Mouse (Mus musculus) retina, embryonic 14.5 days (tissue): ENCODE results near the gene Clec4a2.
"Not testable (repeated sequence)": the region's sequence is repeated elsewhere in the genome, so short reads cannot be mapped to it uniquely, and the experiment has no call there.

Experiments
- DNase-seq: peaks from one replicate; pipeline ENCODE4 v3.0.0-alpha.2; 2015; ENCODE audit warnings: low spot score

The Clec4a2 gene

GRCm38 (mm10) chr6:123106128-123106527, at the start of gene Clec4a2:
Gene Clec4a2 (plus strand): TSS chr6:123106428.
- DNase-seq = not testable (repeated sequence)

- DNase-seq = no peak
Observed at GRCm38 (mm10) chr6:123095125-123095843, 10.9 kb upstream of the Clec4a2 start.

DNA sequence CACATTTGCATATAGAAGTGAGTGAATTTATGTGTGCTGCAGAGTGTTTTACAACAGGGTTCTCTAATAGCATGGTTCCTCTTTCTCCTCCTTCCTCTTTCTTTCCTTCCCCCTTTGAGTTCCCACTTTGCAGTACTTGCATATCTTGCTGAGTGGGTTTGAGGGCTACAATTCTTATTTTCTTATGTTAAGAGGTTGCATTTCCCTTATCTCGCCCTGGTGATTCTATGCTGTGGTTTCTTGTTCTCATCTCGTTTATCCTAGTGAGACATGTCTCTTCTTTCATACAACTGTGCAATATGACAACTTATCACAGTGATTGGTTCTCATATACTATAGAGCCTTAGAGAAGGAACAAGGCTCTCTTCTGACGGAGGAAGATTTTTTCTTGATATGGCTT, 17.0 kb downstream of the Clec4a2 start:
- no peak for DNase-seq

GRCm38 (mm10) chr6:123127173-123127572, 20.9 kb downstream of the Clec4a2 start:
- no peak for DNase-seq

DNA sequence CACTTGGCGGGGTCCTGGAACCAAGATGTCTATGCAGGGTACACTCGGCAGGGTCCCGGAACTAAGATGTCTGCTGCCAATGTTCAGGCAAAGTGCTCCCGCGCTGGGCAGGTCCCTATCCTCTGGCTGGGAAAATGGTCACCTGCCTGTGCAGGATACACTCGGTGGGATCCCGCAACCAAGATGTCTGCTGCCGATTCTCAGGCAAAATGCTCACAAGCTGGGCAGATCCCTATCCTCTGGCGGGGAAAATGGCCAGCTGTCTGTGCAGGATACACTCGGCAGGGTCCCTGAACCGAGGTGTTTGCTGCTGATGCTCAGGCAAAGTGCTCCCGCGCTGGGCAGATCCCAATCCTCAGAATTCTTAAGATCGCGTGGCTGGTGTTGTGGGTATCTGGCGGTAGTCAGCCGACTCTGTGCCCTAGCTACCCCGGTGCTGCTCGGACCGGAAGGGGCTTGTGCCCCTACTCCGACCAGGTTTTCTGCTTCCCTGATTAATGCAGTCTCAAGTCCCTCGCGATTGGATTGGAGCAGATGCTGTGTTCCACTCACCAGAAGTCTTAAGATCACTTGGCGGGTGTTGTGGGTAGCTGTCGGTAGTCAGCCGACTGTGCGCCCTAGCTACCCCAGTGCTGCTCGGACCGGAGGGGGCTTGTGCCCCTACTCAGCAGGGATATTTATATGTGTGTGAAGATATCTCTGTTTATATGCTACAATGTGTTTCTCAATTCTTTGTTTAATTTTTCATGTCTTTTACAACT, 31.7 kb downstream of the Clec4a2 start:
- DNase-seq = not testable (repeated sequence)

GRCm38 (mm10) chr6:123170106-123170505, 63.9 kb downstream of the Clec4a2 start:
- no peak for DNase-seq

- DNase-seq = no peak
Observed at GRCm38 (mm10) chr6:123171040-123171439, 64.8 kb downstream of the Clec4a2 start.

- DNase-seq = no peak
Observed at GRCm38 (mm10) chr6:123172593-123172992, 66.4 kb downstream of the Clec4a2 start, which contains the start of gene Clec4b2. Gene Clec4b2 (plus strand): TSS chr6:123172893.

DNA sequence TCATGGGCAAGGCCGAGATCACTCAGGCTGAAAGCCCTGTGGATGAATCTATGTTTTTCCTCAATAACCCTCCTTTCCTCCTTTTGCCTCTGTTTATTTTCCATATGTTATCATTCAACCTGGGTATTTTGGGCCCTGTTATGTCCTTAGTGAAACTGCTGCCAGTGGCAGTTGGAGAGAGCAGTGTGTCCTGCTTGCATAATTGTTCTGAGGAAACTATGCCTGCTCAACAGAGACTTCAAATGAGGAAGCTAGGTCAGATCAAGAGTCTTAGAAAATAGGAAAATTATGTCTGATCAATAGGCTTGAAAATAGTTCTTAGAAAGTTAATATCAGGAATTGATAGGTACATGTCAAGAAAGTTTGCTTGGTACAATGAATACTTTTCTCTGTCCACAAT, 69.3 kb downstream of the Clec4a2 start:
- DNase-seq = no peak

DNA sequence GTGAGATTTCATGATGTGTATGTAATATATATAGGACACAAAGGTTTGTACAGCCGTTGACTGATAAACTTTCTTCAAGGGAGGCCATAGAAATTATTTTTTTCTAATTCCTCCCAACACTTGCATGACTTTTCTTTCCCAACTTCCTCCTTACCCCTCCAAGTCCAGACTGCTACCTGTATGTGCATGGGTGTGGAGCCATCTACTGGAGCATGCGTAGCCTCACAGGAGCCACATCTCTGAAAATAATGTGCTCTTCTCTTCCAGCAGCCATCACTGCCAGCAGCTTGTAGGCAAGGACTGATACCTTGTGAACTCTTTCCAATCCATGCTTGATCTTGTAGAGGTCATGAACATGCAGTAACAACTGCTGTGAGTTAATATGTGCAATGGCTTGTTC, 78.6 kb downstream of the Clec4a2 start:
- not testable (repeated sequence) for DNase-seq
